Mouse (Mus musculus) spleen, postnatal 10 days (tissue): Measurements from ENCODE around the gene Unc13a.
"Not testable (repeated sequence)": the region's sequence is repeated elsewhere in the genome, so short reads cannot be mapped to it uniquely, and the experiment has no call there.

Source experiments
- DNase-seq, 2 experiments: peaks; one replicate each; pipeline ENCODE4 v3.0.0; 2021 to 2022; ENCODE audit warnings: low spot score in 2 of 2

The Unc13a gene

GRCm38 (mm10) chr8:71671549-71671965 is at the start of gene Unc13a:
Gene Unc13a (minus strand): TSS chr8:71671757.
- DNase-seq, result peak; percentile 88 to 94

GRCm38 (mm10) chr8:71719928-71720457 is 48.4 kb upstream of the Unc13a start:
- DNase-seq, result peak in 1 of 2 experiments; percentile 45

GRCm38 (mm10) chr8:71719218-71719617 is 47.7 kb upstream of the Unc13a start:
- DNase-seq, result peak; percentile 71 to 86

- peak in 1 of 2 experiments; percentile 39 for DNase-seq
Observed at GRCm38 (mm10) chr8:71718252-71718651, 46.7 kb upstream of the Unc13a start.

- peak in 1 of 2 experiments; percentile 17 for DNase-seq
Observed at GRCm38 (mm10) chr8:71717096-71717495, 45.5 kb upstream of the Unc13a start.

- DNase-seq, result no peak
Observed at GRCm38 (mm10) chr8:71716561-71717053, 45.0 kb upstream of the Unc13a start.

GRCm38 (mm10) chr8:71715531-71715930 is 44.0 kb upstream of the Unc13a start:
- no peak for DNase-seq

GRCm38 (mm10) chr8:71711574-71711973 is 40.0 kb upstream of the Unc13a start:
- DNase-seq, result no peak

- DNase-seq, result peak; percentile 85 to 93
Observed at GRCm38 (mm10) chr8:71709800-71710446, 38.4 kb upstream of the Unc13a start.

- no peak for DNase-seq
Observed at GRCm38 (mm10) chr8:71709134-71709799, 37.7 kb upstream of the Unc13a start.

GRCm38 (mm10) chr8:71707874-71708273 is 36.3 kb upstream of the Unc13a start:
- DNase-seq, result peak; percentile 80 to 87

GRCm38 (mm10) chr8:71703400-71703799 is 31.8 kb upstream of the Unc13a start:
- not testable (repeated sequence) for DNase-seq

- DNase-seq, result peak; percentile 52 to 68
Observed at GRCm38 (mm10) chr8:71702923-71703322, 31.4 kb upstream of the Unc13a start.

- peak; percentile 47 to 53 for DNase-seq
Observed at GRCm38 (mm10) chr8:71702087-71702432, 30.5 kb upstream of the Unc13a start.

GRCm38 (mm10) chr8:71701414-71702086 is 30.0 kb upstream of the Unc13a start, which contains the start of gene B3gnt3:
Gene B3gnt3 (minus strand): TSS chr8:71701789.
- DNase-seq, result no peak

GRCm38 (mm10) chr8:71700493-71701269 is 29.1 kb upstream of the Unc13a start:
- no peak for DNase-seq

GRCm38 (mm10) chr8:71695456-71695855 is 23.9 kb upstream of the Unc13a start:
- not testable (repeated sequence) for DNase-seq

- DNase-seq, result no peak
Observed at GRCm38 (mm10) chr8:71693166-71694041, 21.8 kb upstream of the Unc13a start.

GRCm38 (mm10) chr8:71692509-71692908 is 21.0 kb upstream of the Unc13a start:
- no peak for DNase-seq

GRCm38 (mm10) chr8:71689028-71689427 is 17.5 kb upstream of the Unc13a start, which contains the start of gene Insl3:
Gene Insl3 (plus strand): TSS chr8:71689214.
- no peak for DNase-seq
